Mouse (Mus musculus) stomach, postnatal 0 days (tissue): ENCODE data around the gene Mtmr14.

ENCODE experiments used
- CTCF ChIP-seq: IDR thresholded peaks from 2 replicates; pipeline ENCODE4 v1.5.1; 2016; ENCODE audit warnings: antibody characterized with exemption, low read depth, mild to moderate bottlenecking, moderate library complexity
- EP300 ChIP-seq: optimal IDR thresholded peaks from 2 replicates; pipeline ENCODE3; 2016; ENCODE audit warnings: antibody characterized with exemption

DNA sequence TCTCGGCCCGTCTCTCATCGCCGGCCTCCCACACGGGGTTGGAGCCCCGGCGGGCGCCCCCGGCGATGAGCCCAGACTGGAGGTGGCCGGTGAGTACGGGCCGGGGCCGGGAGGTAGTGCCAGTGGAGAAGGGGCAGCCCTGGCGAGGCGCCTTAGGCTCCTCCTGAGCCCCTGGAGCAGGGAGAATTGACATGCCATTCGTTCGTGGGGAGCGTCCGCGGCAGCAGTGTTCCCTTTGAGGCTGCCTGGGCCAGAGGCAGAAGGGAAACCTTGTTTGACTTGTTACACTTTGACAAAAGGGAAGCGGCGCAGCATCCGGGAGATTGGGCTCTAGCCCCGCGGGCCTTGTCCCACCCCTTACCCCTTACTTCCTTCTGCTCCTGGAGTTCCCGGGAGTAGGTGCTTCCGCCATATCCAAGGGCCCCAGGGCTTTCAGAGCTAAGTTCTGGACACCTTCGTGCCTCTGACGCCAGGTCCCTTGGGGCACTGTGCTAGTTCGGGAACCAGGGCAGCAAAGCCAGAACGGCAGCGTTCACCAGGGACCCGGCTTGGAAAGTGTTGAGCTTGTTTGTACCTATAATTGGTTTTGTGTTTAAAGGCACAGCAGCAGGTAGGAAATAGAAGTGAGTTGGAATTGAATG is 70.0 kb downstream of the Mtmr14 start:
- no peak for TF ChIP-seq CTCF
- TF ChIP-seq EP300: peak; percentile 26
